Mouse (Mus musculus) heart, embryonic 14.5 days (tissue): ENCODE measurements around the gene Shisa8. TPM values are rescaled to one million over a fixed set of nuclear protein-coding genes. Genes with fewer than 3 reads are reported as not detected.

Experiments used
- ATAC-seq: fragments of 200-750 bp; cut with Nextera tagmentation; 2 replicates; pipeline ENCODE4 v1.8.0; 2017; ENCODE audit warnings: low read depth, moderate TSS enrichment; ENCODE audit not compliant: insufficient number of reproducible peaks, insufficient read depth, low FRiP score
- H3K27ac ChIP-seq, 2 experiments: fragments of 200-500 bp in 1 of 2; fragments of 300-500 bp in 1 of 2; sonication (generic) in 1 of 2; replicated peaks in 1 of 2; 2 replicates each; pipeline ENCODE4 v1.5.1; 2012 to 2014; ENCODE audit warnings: low read depth in 2 of 2, low read length in 2 of 2, control low read depth in 1 of 2, mild to moderate bottlenecking in 1 of 2, mixed read lengths in 1 of 2; ENCODE audit not compliant: control insufficient read depth in 1 of 2, insufficient read depth in 1 of 2
- H3K27me3 ChIP-seq: fragments of 300-500 bp; sonication (generic); 2 replicates; pipeline ENCODE4 v1.6.1; 2014; ENCODE audit warnings: mild to moderate bottlenecking, low read length, control low read depth; ENCODE audit not compliant: control insufficient read depth, insufficient read depth
- H3K36me3 ChIP-seq: fragments of 300-500 bp; sonication (generic); 2 replicates; pipeline ENCODE4 v1.6.1; 2014; ENCODE audit warnings: mild to moderate bottlenecking, control low read depth, low read length, mixed read lengths; ENCODE audit not compliant: control insufficient read depth, insufficient read depth
- H3K4me1 ChIP-seq, 2 experiments: fragments of 200-500 bp in 1 of 2; fragments of 300-500 bp in 1 of 2; sonication (generic) in 1 of 2; 2 replicates each; pipeline ENCODE4 v1.6.1; 2012 to 2014; ENCODE audit warnings: low read length in 2 of 2, control low read depth in 1 of 2, mixed read lengths in 1 of 2; ENCODE audit not compliant: control insufficient read depth in 2 of 2, insufficient read depth in 2 of 2
- H3K4me2 ChIP-seq: fragments of 300-500 bp; sonication (generic); 2 replicates; pipeline ENCODE4 v1.6.1; 2014; ENCODE audit warnings: mild to moderate bottlenecking, low read length
- H3K4me3 ChIP-seq, 2 experiments: fragments of 200-500 bp in 1 of 2; fragments of 300-500 bp in 1 of 2; sonication (generic) in 1 of 2; 2 replicates each; pipeline ENCODE4 v1.5.1; 2012 to 2014; ENCODE audit warnings: low read length in 2 of 2, mild to moderate bottlenecking in 2 of 2, control low read depth in 1 of 2, low read depth in 1 of 2, moderate library complexity in 1 of 2; ENCODE audit not compliant: control insufficient read depth in 1 of 2, insufficient read depth in 1 of 2
- H3K9ac ChIP-seq: fragments of 300-500 bp; sonication (generic); 2 replicates; pipeline ENCODE4 v1.6.1; 2014; ENCODE audit warnings: mild to moderate bottlenecking, low read length
- H3K9me3 ChIP-seq: fragments of 300-500 bp; sonication (generic); 2 replicates; pipeline ENCODE4 v1.6.1; 2016; ENCODE audit warnings: low read length, control low read depth; ENCODE audit not compliant: control insufficient read depth
- WGBS: fragments of 180-500 bp; shearing (Covaris S2); extraction: QIAGEN DNeasy Blood & Tissue Kit; methylation state at CpG from one replicate; pipeline ENCODE4 v1.1.7; 2014; 5-methylcytosine and 5-hydroxymethylcytosine counted together
- microRNA counts: library from miRNA; unstranded; fragments of <30 nt; microRNA quantifications from one replicate; lab custom pipeline; 2016
- microRNA-seq: library from miRNA; unstranded; fragments of <30 nt; microRNA quantifications from one replicate; pipeline ENCODE4, GENCODE M21; 2016
- polyA plus RNA-seq: library from polyadenylated mRNA; unstranded; fragments of >200 nt; fragmentation: Nextera tagmentation; extraction: Ambion mirVana; gene quantifications from 2 replicates; pipeline ENCODE4 v1.2.1, GENCODE M21; 2014

Shisa8 gene
- polyA plus RNA-seq, 1 experiment from 2014 or later = 0.42 TPM

- Histone ChIP-seq H3K9me3 (no peaks in the 10 kb centered on the region), H3K9ac (no peak overlapping the region), H3K4me1 (peaks cover 23 to 48% of the 10 kb centered on the region in 2 experiments), H3K27ac (no peak overlapping the region), H3K36me3 (0 out of 2 replicates have a peak, but pooled peaks cover 3% of the 10 kb centered on the region), H3K4me3 (no peak overlapping the region), H3K27me3 (no peaks in the 10 kb centered on the region), H3K4me2 (no peak overlapping the region)
- WGBS = 79% methylated on average over 9 of the region's 9 CpGs
- no peak for ATAC-seq
Observed at GRCm38 (mm10) chr15:82159471-82159870, 53.1 kb downstream of the Shisa8 start.

DNA sequence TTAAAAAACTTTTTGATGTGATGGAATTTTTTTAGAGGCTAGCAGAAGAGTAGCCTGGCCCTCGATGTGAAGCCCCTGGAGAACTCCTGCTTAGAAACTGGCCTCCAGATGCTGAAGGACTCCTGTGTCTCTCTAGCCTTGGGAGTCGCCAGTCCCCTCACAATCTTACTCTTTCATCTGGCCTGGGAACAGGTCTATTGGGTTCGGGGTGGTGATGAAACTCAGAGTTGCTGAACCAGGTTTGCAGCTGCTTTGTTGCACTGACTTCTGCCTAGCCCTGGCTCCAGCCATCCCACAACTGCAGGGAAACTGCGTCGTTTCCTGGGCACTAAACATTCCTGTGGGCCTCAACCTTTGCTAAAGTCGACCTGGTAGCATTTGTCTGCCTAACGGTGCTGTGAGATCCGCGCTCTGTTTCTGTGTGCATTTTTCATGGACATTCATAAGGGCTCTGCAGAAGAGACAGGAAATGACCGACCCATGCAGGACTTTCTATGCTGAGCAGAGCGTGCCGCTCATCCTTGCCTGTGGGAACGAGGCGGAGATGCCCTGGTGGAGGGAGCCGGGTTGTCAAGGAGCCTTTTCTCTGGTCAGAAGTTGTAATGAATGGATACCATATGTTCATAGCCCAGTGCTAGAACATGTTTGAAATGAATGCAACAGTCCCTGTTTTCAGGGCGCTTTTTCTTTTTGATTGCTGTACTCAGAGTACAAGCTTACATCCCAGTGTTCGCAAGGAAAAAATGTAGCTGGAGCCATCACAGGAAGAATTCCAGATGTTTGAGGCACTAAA is 54.2 kb downstream of the Shisa8 start:
- Histone ChIP-seq H3K9ac (no peak overlapping the region), H3K9me3 (no peaks in the 10 kb centered on the region), H3K4me2 (no peak overlapping the region), H3K27ac (no peak overlapping the region; a peak in 1 of 4 replicates), H3K4me3 (no peak overlapping the region), H3K4me1 (peaks cover 18 to 38% of the 10 kb centered on the region in 2 experiments), H3K36me3 (0 out of 2 replicates have a peak, but pooled peaks cover 3% of the 10 kb centered on the region), H3K27me3 (no peaks in the 10 kb centered on the region)
- ATAC-seq = no peak
- WGBS = 63% methylated on average over 17 of the region's 17 CpGs

DNA sequence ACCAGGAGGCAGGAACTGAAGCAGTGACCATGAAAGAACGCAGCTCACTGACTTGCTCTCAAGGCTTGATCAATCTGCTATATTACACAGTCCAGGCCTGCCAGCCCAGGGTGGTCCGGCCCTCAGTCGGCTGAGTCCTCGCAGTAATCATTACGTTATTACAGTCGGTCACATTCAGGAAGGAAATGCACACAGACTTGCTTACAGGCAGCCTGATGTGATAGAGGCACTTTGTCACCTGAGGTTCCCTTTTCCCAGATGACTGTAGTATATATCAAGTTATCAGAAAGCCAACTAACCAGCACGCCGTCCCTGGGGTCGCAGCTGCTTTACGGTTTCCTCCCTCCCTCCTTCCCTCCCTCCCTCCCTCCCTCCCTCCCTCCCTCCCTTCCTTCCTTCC is 55.7 kb downstream of the Shisa8 start:
- no peak for ATAC-seq
- Histone ChIP-seq H3K4me3 (no peak overlapping the region), H3K9me3 (no peaks in the 10 kb centered on the region), H3K4me2 (no peak overlapping the region), H3K9ac (no peak overlapping the region), H3K27ac (no peak overlapping the region), H3K27me3 (no peaks in the 10 kb centered on the region), H3K4me1 (peaks cover 18 to 34% of the 10 kb centered on the region in 2 experiments), H3K36me3 (0 out of 2 replicates have a peak, but pooled peaks cover 3% of the 10 kb centered on the region)
- WGBS = 71% methylated on average over 10 of the region's 10 CpGs

GRCm38 (mm10) chr15:82156298-82156697 is 56.3 kb downstream of the Shisa8 start:
- 92% methylated on average over 6 of the region's 6 CpGs for WGBS
- no peak for ATAC-seq
- no peak overlapping the region for H3K4me2 ChIP-seq
- no peaks in the 10 kb centered on the region for H3K9me3 ChIP-seq
- H3K4me1 ChIP-seq = peaks cover 15 to 28% of the 10 kb centered on the region in 2 experiments
- H3K27me3 ChIP-seq = no peaks in the 10 kb centered on the region
- H3K27ac ChIP-seq = no peak overlapping the region
- H3K4me3 ChIP-seq = no peak overlapping the region
- 0 out of 2 replicates have a peak, but pooled peaks cover 3% of the 10 kb centered on the region for H3K36me3 ChIP-seq
- H3K9ac ChIP-seq = no peak overlapping the region

MicroRNAs encoded within 50 kb of the gene (microRNA counts, 519-probe panel; counts per million panel counts)
- 322 counts per million, percentile 70 among the panel's probes with 10 or more counts for microRNA mmu-miR-33 (lab: Ali Mortazavi, UCI)

Small RNAs within 50 kb of the gene (microRNA-seq; reads per million reads assigned to microRNA genes)
- 39.4 reads per million, percentile 40 among the genes with 10 or more reads in this experiment for gene Mir33

Other genes starting within 250 kb of the Shisa8 start
- not detected in 2 replicates for gene 1700029P11Rik, start 232.3 kb downstream of the Shisa8 start, polyA plus RNA-seq
- 57.7 and 64.1 TPM in 2 replicates for gene Xrcc6, start 225.0 kb downstream of the Shisa8 start, polyA plus RNA-seq
- 19.8 and 21.8 TPM in 2 replicates for gene Desi1, start 179.0 kb downstream of the Shisa8 start, polyA plus RNA-seq
- 160 and 178 TPM in 2 replicates for gene Snu13, start 165.2 kb downstream of the Shisa8 start, polyA plus RNA-seq
- not detected in 2 replicates for gene 4930407I10Rik, start 153.7 kb downstream of the Shisa8 start, polyA plus RNA-seq
- gene Mei1, start 142.8 kb downstream of the Shisa8 start, polyA plus RNA-seq = not detected in 2 replicates
- gene Ccdc134, start 84.9 kb downstream of the Shisa8 start, polyA plus RNA-seq = 7.1 and 8.5 TPM in 2 replicates
- gene Srebf2, start 65.6 kb downstream of the Shisa8 start, polyA plus RNA-seq = 59.8 and 62.1 TPM in 2 replicates
- gene Tnfrsf13c, start 11.6 kb upstream of the Shisa8 start, polyA plus RNA-seq = 0.11 and 0.16 TPM in 2 replicates
- gene Cenpm, start 31.9 kb upstream of the Shisa8 start, polyA plus RNA-seq = 67.7 and 73.0 TPM in 2 replicates
- gene 1500009C09Rik, start 39.6 kb upstream of the Shisa8 start, polyA plus RNA-seq = not detected in 2 replicates
- 4.7 and 4.9 TPM in 2 replicates for gene Sept3, start 62.1 kb upstream of the Shisa8 start, polyA plus RNA-seq
- gene Wbp2nl, start 86.1 kb upstream of the Shisa8 start, polyA plus RNA-seq = 0.28 TPM in 1 of 2 replicates, not detected in the other
- gene Naga, start 126.1 kb upstream of the Shisa8 start, polyA plus RNA-seq = 47.4 and 48.7 TPM in 2 replicates
- gene Pheta2, start 126.1 kb upstream of the Shisa8 start, polyA plus RNA-seq = 7.3 and 7.5 TPM in 2 replicates
- 365 and 384 TPM in 2 replicates for gene Smdt1, start 126.1 kb upstream of the Shisa8 start, polyA plus RNA-seq
- gene Ndufa6, start 141.5 kb upstream of the Shisa8 start, polyA plus RNA-seq = 667 and 735 TPM in 2 replicates
- 8.6 and 9.2 TPM in 2 replicates for gene Cyp2d22, start 167.4 kb upstream of the Shisa8 start, polyA plus RNA-seq
- gene Cyp2d11, start 181.2 kb upstream of the Shisa8 start, polyA plus RNA-seq = not detected in 2 replicates
- gene Cyp2d10, start 194.4 kb upstream of the Shisa8 start, polyA plus RNA-seq = not detected in 2 replicates
- not detected in 2 replicates for gene Cyp2d9, start 220.6 kb upstream of the Shisa8 start, polyA plus RNA-seq